Mouse (Mus musculus): ENCODE data around the gene Spock1.

GRCm38 (mm10) chr13:57501552-57501951, 406.6 kb downstream of the Spock1 start:
- TF ChIP-seq CTCF (IDR thresholded peaks at IDR 0.05; ENCODE audit: control insufficient read depth, insufficient read depth, insufficient read length) (no peak), MAX (IDR thresholded peaks at IDR 0.05) (no peak), USF1 (IDR thresholded peaks at IDR 0.05; ENCODE audit: low read depth) (no peak), FOSL1 (IDR thresholded peaks at IDR 0.05; ENCODE audit: insufficient read depth, low read length, poor library complexity, severe bottlenecking) (no peak)
